Mouse (Mus musculus) neutrophil, adult 5-6 weeks (primary cell): ENCODE measurements around the gene Olfr1302. TPM values are rescaled to one million over a fixed set of nuclear protein-coding genes. Genes with fewer than 3 reads are reported as not detected.

ENCODE experiments used
- ATAC-seq: fragments of 151-379, 151-347 bp; 2 replicates; pipeline ENCODE4 v1.8.0; 2017; ENCODE audit warnings: mild to moderate bottlenecking, moderate TSS enrichment; ENCODE audit not compliant: insufficient number of reproducible peaks, poor library complexity, low FRiP score, severe bottlenecking; ENCODE audit errors: extremely low read depth
- total RNA-seq: library from RNA; stranded (forward); fragments of 200-1000 nt; gene quantifications from 2 replicates; pipeline ENCODE4 v1.2.3, GENCODE M21; 2017

The Olfr1302 gene
- total RNA-seq: 0.25 TPM in 1 of 2 replicates, not detected in the other

DNA sequence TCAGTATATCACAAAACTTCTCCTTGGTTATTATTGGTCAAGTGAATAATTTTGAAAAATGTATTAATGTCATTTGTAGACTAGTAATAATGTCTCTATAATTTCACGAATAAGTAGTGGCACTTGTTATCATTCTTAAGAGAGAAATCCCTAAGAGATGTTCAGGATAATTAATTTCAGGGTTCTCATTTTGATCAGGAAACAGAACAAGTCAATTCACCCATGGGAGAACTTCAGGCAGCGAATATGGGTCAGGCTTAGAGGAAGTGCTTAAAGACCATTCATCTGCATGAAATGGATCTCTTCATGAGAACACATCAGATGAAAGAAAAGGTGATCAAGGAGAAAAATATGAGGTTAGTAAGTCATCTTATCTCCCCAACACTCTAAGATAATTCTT lies at the start of gene Olfr1302:
TSS of gene Olfr1302 (plus strand) at position 301 of the 400 bp plus-strand sequence.
- no peak for ATAC-seq

DNA sequence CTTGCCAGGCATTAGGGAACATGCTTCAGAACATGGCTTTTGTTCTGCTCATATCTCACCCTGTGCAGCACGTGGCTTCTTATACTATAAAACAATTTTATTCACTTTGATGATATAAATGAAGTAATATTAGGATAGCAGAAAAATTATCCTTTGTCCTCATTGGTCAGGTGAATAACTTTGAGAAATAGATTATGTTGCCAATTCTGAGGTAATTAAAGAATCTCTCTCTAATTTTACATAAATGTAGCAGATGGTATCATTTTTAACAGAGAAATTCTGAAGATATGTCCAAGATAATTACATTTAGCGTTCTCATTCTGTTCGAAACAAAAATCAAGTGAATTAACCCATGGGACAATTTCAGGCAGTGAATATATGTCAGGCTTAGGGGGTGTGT lies 26.5 kb upstream of the Olfr1302 start, which contains the start of gene Olfr1301:
TSS of gene Olfr1301 (plus strand) at position 301 of the 400 bp plus-strand sequence.
- ATAC-seq: no peak

DNA sequence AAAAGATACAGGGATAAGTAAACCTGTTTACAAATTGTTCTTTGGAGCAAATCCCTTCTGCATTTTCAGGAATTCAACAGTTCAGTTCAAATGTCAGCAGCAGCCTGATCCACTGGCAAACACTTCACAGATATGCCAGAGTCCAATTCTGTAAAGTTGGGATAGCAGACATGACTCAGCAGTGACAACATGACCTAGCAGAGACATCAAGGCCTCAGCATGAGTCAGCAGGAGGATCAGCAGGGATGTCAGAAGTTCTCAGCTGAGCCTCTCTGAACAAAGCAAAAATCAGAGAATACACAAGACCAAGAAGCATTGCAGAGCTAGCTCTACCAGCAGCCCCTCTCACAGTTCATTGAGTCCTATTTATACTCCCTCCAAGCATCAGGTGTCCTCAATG lies 35.7 kb downstream of the Olfr1302 start:
- ATAC-seq: no peak

DNA sequence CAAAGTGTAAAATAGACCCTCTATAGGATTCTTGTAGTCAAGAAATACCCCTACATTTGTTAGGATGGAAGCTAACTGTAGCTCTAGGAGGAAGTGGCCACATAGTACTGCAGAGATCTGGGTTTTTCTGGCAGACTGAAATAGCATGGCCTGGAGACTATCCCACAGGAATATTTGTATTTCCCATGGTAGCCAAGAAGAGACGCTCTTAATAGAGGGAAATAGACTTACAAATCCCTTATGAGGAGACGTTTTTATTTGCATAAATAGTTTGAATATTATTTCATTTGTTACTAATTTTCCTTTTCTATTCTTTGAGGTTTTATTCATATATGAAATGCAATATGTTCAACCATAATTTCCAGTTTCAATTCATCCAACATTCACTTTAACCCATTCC lies 43.0 kb downstream of the Olfr1302 start, which contains the start of gene Olfr1303:
TSS of gene Olfr1303 (minus strand) at position 101 of the 400 bp plus-strand sequence.
- ATAC-seq: no peak

Other genes with a start within 250 kb of the Olfr1302 start
- gene Olfr1294, start 237.1 kb upstream of the Olfr1302 start, total RNA-seq: not detected in 2 replicates
- gene Olfr1295, start 207.7 kb upstream of the Olfr1302 start, total RNA-seq: 0.12 TPM in 1 of 2 replicates, not detected in the other
- not detected in 2 replicates for gene Olfr1297, start 150.9 kb upstream of the Olfr1302 start, total RNA-seq
- not detected in 2 replicates for gene Olfr1298, start 128.2 kb upstream of the Olfr1302 start, total RNA-seq
- not detected in 2 replicates for gene Olfr1299, start 116.0 kb upstream of the Olfr1302 start, total RNA-seq
- not detected in 2 replicates for gene Olfr1301, start 26.4 kb upstream of the Olfr1302 start, total RNA-seq
- gene Olfr1303, start 42.9 kb downstream of the Olfr1302 start, total RNA-seq: not detected in 2 replicates
- gene Olfr1305, start 99.7 kb downstream of the Olfr1302 start, total RNA-seq: not detected in 2 replicates
- not detected in 2 replicates for gene Olfr1306, start 138.8 kb downstream of the Olfr1302 start, total RNA-seq
- gene Olfr1307, start 172.0 kb downstream of the Olfr1302 start, total RNA-seq: under 0.01 and 0.12 TPM in 2 replicates
- not detected in 2 replicates for gene Olfr1308, start 187.5 kb downstream of the Olfr1302 start, total RNA-seq
- gene Olfr1309, start 212.9 kb downstream of the Olfr1302 start, total RNA-seq: not detected in 2 replicates
- 1.4 TPM in 1 of 2 replicates, not detected in the other for gene Olfr1310, start 235.3 kb downstream of the Olfr1302 start, total RNA-seq
- not detected in 2 replicates for gene Olfr1311, start 247.0 kb downstream of the Olfr1302 start, total RNA-seq